Mouse (Mus musculus) liver, adult 2 months (tissue): ENCODE measurements around the gene Gm3646.

Experiments used
- CTCF ChIP-seq: fragments of 200-500 bp; IDR thresholded peaks from 2 replicates; pipeline ENCODE4 v1.5.1; 2011; ENCODE audit warnings: low read depth, low read length, control low read depth
- POLR2A ChIP-seq: fragments of 200-500 bp; IDR thresholded peaks from 2 replicates; pipeline ENCODE4 v1.6.1; 2011; ENCODE audit warnings: low read length, control low read depth; ENCODE audit not compliant: insufficient read depth; ENCODE audit errors: extremely low read depth

- TF ChIP-seq POLR2A (no peak), CTCF (no peak)
Measured at GRCm38 (mm10) chr1:39813067-39813466, 7.9 kb upstream of the Gm3646 start.
